Mouse (Mus musculus) Muller cell, postnatal 12 days (primary cell): ENCODE data around the gene Pold3.

Experiments
- DNase-seq: peaks from one replicate; pipeline ENCODE4 v3.0.0-alpha.2; 2015; ENCODE audit errors: inconsistent ontology term

Pold3 gene

GRCm38 (mm10) chr7:100121376-100121789 lies at the start of gene Pold3:
Pold3 (minus strand) TSS chr7:100121565.
- DNase-seq = peak; percentile 99

DNA sequence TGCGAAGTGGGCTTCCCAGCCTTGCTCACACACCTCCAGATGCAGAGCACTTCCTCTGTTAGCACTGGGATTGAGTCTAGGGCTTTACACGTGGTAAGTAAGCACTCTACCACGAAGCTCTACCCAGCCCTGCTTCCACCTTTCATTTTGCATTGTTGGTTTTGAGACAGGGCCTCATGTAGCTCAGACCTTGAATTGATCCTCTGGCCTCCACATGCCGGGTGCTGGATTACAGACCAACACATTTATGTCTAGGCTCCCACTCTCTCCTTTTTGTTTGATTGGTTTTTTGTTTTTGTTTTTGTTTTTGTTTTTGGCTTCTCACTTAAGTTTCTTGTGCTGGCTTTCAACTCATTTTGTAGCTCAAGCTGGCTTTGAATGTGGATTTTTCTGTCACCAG lies 49.4 kb upstream of the Pold3 start:
- no peak for DNase-seq

- no peak for DNase-seq
Observed at GRCm38 (mm10) chr7:100168654-100169053, 47.3 kb upstream of the Pold3 start.

GRCm38 (mm10) chr7:100163506-100163905 lies 42.1 kb upstream of the Pold3 start:
- peak; percentile 3 for DNase-seq

GRCm38 (mm10) chr7:100160006-100160405 lies 38.6 kb upstream of the Pold3 start:
- no peak for DNase-seq

DNA sequence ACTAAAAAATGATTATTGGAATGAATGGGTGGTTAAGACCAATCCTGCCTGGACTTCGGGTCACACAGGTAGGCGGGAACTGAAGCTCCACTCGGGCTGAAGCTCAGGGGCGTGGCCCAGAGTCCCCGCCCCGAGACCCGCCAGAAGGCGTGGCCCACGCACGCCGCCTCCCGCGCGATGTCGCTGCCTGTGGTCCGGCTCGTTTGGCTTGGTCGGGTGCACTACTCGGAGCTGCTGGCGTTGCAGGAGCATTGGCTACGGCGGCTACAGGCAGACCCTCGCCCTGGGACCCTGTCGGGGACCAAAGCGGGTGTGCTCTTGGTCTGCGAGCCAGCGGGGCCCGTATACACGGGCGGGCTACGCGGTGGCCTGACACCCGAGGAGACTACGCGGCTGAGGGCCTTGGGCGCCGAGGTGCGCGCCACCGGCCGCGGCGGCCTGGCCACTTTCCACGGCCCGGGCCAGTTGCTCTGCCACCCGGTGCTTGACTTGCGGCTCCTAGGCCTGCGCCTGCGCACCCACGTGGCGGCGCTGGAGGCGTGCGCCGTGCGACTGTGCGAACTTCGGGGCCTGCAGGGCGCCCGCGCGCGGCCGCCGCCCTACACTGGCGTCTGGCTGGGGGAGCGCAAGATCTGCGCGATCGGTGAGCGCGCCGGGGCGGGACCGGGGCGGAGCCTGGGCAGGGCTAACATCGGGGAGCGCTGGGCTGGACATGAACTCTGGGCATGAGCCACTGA lies 37.9 kb upstream of the Pold3 start, which contains the start of gene Lipt2:
Gene Lipt2, plus strand, starts transcription at position 173 of the 737 bp plus-strand sequence.
- DNase-seq = peak; percentile 98

DNA sequence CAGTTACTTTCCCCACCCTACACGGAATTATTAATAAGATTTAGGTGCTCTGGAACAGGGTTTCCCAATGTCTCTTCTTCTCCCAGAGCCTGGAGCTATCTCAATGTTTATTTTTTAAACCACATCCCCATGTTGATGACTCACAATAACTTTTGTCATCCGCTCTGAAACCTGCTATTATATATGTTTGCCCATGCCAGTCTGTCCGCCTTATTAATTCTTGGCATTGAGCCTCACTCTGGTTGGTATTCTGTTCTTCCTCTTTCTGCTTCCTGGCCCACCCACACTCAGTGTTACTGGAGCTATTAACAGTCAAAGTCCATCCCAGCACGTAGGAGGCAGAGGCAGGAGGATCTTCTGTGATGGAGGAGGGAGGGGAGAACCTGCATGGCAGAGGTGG lies 36.3 kb upstream of the Pold3 start:
- no peak for DNase-seq

DNA sequence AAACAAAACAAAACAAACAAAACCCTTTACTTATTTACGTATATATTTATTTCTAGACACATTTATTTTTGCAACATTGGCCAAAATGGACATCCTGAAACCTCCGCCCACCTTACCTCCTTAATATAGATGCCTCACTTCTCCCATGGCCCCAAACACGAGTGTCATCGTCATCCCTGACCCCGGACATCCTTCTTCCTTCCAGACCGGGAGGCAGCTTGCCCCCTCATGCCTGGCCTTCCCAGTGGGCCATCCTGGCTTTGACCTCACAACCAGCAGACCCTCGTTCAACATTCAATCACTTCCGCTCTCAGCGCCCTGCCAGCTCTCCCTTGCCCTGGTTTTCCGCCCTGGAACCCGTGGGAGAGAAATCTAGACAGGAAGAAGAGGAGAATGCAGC lies 29.3 kb upstream of the Pold3 start:
- no peak for DNase-seq

DNA sequence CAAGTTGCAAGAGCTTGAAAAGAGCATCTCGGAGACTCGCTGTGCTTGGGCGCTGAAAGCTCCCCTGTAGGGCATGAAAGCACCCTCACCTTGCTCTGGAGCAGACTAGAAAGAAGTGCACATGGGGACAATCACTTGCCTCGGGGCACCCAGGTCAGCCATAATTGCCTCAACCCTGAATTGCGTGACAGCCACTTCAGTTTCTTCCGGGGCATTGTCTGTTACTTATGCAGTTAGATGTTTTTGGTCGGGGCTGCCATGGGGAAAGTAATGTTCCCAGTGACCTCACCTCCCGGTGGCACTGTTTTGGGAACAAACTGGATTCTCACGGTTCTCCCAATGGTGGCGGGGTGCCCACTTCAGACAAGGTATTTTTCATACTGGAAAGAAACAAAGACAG lies 28.7 kb upstream of the Pold3 start:
- DNase-seq = peak; percentile 60

DNA sequence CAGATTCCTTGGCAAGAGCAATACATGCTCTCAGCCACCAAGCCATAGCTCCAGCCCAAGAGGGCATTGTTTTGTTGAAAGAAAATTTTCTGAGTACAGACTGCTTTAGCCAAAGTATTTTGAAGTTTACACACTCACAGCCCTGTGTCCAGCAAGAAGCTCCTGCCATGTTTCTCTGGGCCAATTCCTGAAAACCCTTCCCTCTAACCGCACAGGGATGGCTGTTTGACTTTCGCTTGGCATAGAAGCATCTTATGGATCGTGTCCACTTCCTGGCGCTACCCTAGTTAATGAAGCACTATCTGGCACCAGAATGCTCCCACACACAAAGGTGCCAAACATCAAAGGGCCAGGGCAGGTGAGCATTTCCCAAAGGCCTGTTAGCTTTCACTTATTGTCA lies 27.2 kb upstream of the Pold3 start:
- DNase-seq = peak; percentile 35

DNA sequence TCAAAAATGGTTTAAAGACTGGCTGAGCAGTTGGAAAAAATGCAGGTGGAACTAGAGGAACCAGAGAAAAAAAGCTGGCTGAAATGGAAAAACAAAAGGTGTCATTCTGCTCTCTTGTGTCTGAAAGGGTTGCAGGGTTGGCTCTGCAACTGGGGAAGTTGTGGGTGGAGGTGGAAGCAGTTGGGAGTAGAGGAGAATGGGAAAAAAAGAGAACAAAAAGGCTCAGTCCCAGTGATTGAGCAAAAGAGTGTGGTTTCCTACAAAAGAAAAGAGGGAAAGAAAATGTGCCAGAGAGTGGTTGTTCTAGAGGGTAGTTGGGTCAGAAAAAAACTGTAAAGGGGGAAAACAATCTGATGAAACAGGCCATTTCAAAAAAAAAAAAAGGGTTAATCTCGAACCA lies 19.2 kb upstream of the Pold3 start:
- DNase-seq = no peak

DNA sequence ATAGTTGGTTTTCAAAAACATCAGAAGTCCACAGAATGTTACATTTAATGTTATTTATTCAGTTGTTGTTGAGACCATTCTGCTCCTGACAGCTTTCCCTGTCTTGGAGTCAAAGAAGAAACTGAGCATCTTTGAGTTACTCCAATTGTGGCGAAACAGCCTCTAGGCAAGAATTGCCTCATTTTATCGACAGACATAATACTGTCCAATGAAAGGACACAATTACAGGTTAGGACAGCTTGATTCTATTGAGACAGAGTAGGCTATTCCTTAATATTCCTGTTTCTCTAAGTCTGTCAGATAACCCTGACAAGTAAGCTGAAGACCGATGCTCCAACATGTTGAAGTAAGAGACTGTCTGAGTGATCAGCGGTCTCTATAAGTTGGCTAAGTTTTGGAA lies 16.7 kb upstream of the Pold3 start:
- no peak for DNase-seq

- DNase-seq = no peak
Observed at GRCm38 (mm10) chr7:100137038-100137437, 15.7 kb upstream of the Pold3 start.

DNA sequence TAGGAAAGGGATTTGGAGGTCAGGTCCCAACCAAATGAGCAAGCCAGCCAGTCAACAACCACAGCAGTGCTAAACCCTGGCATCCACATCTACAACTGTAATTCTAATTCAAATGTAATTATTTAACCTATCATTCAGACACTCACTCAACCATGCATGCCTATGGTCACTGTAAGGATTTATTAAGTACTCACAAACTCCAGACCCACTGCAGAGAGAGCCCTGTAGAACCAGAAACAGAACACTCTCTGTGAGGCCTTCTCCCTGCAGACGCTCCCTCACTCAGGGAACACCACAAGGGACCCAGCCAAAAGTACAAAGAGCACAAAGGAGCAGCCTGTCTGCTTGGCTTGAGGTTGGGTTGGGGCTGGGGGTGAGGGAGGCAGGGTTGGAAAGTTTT lies 11.0 kb upstream of the Pold3 start:
- DNase-seq = no peak

DNA sequence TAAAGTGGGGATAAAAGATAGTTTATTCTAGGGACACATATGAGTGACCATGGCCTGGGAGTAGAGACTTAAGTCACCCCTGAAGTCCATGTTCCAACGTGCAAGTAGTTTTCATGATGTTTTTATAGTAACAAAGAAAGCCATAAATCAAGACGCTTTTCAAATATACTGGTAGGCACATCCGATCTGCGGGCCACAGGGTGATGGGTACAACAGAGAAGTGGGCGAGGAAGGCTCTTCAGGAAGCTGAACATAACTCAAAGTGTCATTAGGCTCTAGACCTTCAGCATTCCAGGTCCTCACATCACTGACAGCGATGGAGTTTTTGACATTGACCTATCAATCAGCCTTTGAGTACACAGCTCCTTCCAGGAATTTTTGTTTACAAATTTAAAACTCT lies 9.2 kb upstream of the Pold3 start:
- no peak for DNase-seq

DNA sequence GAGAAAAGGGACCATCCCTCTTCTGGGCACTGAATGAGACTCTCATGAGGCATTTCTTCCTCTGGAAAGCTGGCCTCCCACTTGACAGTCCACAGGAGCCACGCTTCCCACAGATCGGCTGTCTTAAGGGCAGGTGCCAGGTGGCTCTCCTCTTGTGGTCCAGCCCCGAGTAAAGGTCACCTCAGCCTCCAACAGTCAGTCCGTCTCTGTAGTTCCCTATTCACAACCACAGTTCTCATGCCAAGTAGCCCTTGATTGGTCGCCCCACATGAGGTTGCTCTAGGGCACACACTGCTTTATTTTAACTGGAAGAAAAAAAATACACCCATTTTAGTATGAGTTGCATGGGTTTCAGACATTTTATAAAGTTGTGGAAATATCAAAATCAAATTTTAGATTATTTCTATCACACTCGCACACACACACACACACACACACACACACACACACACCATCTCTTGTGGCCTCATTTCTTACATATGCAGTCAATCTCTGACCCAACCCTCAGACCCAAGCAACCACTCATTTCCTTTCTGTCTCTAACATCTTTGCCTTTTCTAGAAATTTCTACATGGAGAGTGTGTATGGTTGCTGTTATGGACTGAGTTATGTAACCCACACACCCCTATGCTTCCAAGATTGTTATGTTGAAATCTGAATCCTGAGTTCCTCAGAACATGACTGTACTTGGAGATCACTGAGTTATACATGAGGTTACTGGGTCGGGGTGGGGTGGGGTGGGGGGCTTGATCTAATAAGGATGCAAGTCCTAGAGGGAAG lies 7.1 kb upstream of the Pold3 start:
- no peak for DNase-seq

GRCm38 (mm10) chr7:100126514-100126913 lies 5.1 kb upstream of the Pold3 start:
- DNase-seq = no peak

- DNase-seq = peak; percentile 20
Observed at GRCm38 (mm10) chr7:100125166-100125565, 3.8 kb upstream of the Pold3 start.

- no peak for DNase-seq
Observed at GRCm38 (mm10) chr7:100124211-100124610, 2.8 kb upstream of the Pold3 start.

GRCm38 (mm10) chr7:100123486-100123885 lies 2.1 kb upstream of the Pold3 start:
- DNase-seq = peak; percentile 17

DNA sequence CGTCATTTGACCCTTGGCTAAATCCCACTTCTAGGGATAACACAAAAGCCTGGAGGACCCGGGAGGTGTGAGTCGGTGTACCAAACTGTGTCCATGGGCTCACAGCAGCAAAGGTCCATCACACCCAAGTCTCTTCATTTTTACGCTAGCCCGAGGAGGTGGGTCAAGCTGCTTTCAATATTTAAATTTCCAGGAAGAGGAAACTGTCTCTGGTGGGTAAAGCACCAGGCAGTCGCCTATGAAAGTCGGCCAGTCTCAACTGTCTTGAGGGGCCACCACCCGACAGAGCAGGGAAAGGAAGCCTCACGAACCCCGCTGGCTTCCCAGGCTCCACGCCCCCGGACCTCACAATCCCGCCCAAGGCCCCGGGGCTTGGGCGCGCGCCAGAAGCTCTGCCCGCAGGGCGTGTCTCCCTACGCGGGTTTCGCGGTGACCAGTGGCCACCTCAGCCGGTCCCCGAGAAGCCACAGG lies 539 bp downstream of the Pold3 start:
- DNase-seq = peak; percentile 87

GRCm38 (mm10) chr7:100114279-100114678 lies 7.1 kb downstream of the Pold3 start:
- no peak for DNase-seq

DNA sequence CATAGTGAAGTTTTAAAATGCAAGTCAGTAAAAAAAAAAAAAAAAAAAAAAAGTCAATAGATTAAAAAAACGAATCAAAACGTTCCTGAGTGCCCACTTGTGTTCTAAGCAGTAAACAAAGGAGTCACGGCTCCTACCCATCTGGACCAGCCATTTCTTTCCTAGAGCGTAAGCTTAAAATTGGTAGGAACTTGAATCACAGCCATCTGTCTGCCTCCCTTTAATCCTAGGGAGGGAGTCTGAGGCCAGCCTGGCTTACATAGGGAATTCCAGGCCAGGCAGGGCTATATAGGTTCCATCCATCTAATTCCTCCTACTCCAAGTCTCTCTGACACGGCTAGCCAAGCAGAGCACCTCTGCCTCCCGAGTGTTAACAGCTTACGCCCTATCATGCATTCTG lies 7.5 kb downstream of the Pold3 start:
- no peak for DNase-seq
